Mouse (Mus musculus): ENCODE measurements at regions not wholly inside any gene's neighbourhood (a gene's known extent, or its start where the extent isn't known, plus 50 kb on each side); places are given as distances from the start of the nearest gene placed in this dataset.

GRCm38 (mm10) chr2:61922496-61922895 lies 119.8 kb downstream of the Tbr1 start:
- DNase-seq (ENCODE audit: low read depth): no peak

GRCm38 (mm10) chr2:61938296-61938695 lies 108.0 kb upstream of the Slc4a10 start:
- no peak for DNase-seq (ENCODE audit: low read depth)

- DNase-seq (ENCODE audit: low read depth): no peak
These were observed 80.3 kb upstream of the Slc4a10 start for GRCm38 (mm10) chr2:61965916-61966315.

GRCm38 (mm10) chr2:61967724-61968123 lies 78.5 kb upstream of the Slc4a10 start:
- DNase-seq (ENCODE audit: low read depth): peak; percentile 10

GRCm38 (mm10) chr2:61970029-61970428 lies 76.2 kb upstream of the Slc4a10 start:
- peak; percentile 6 for DNase-seq (ENCODE audit: low read depth)

GRCm38 (mm10) chr2:61984771-61985170 lies 61.5 kb upstream of the Slc4a10 start:
- no peak for DNase-seq (ENCODE audit: low read depth)

- DNase-seq (ENCODE audit: low read depth): no peak
These were observed 59.2 kb upstream of the Slc4a10 start for GRCm38 (mm10) chr2:61986967-61987550.
